Mouse (Mus musculus) stomach, postnatal 0 days (tissue): ENCODE results near the gene Hoxa9.

Source experiments
- CTCF ChIP-seq: IDR thresholded peaks from 2 replicates; pipeline ENCODE4 v1.5.1; 2016; ENCODE audit warnings: antibody characterized with exemption, low read depth, mild to moderate bottlenecking, moderate library complexity
- EP300 ChIP-seq: optimal IDR thresholded peaks from 2 replicates; pipeline ENCODE3; 2016; ENCODE audit warnings: antibody characterized with exemption

DNA sequence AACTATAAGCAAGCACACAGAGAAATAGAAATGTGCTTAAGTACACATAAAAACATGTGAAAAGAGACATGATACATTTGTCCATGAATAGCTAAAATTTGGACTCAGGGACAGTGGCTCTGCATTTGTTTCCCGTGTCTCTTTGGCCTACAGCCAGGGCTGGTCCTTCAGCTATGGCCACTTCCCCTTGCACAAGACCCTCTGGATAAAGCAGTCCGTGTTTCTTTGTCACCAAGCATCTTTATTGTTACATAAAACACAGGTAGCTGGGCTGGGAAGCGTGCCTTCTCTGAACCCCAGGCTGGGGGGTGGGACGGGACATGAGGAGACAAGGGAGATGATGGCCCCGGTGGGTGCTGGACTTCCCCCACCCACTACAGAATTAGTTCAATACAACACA is 16.6 kb downstream of the Hoxa9 start:
- TF ChIP-seq CTCF (no peak), EP300 (no peak)
